Mouse (Mus musculus) retina, postnatal 1 day (tissue): ENCODE measurements around the gene Map2.

Experiments used
- DNase-seq: peaks from one replicate; pipeline ENCODE4 v3.0.0-alpha.2; 2012

Gene Map2

DNA sequence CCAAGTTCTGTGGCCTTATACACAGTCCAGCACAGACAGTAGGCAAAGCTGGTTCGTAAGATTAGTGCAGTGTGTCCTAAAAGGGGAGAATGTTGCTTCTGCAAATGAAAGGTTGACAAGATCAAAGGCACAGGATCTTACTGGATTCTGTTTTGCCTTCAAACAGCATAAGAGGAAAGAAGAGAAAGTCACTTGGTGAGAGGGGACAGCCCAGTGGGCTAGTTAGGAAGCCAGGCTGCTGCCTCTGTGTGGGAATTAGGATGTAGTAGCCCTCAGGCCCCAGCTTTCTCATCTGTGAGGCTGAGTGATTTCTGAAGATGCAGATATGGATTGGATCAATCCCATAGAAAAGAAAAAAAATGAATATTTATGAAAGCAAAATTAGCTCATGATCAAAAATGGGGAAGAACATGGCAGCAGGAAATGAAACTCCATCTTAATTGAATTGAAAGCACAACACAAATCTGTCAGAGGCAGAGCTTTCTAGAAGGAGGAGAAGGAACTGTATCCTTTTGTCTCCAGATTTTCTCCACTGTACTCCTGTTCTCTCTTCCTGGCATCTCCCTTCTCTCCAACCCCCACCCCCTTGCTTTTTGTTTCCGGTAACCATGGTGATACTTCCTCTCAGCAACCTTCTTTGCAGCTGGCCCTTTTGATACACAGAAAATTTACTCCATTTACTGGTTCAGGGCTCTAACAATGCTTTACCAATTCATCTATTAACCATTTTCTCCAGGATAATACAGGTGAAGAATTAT lies 145.5 kb downstream of the Map2 start:
- DNase-seq: peak; percentile 70

- no peak for DNase-seq
Observed at GRCm38 (mm10) chr1:66321136-66321502, 146.0 kb downstream of the Map2 start.

DNA sequence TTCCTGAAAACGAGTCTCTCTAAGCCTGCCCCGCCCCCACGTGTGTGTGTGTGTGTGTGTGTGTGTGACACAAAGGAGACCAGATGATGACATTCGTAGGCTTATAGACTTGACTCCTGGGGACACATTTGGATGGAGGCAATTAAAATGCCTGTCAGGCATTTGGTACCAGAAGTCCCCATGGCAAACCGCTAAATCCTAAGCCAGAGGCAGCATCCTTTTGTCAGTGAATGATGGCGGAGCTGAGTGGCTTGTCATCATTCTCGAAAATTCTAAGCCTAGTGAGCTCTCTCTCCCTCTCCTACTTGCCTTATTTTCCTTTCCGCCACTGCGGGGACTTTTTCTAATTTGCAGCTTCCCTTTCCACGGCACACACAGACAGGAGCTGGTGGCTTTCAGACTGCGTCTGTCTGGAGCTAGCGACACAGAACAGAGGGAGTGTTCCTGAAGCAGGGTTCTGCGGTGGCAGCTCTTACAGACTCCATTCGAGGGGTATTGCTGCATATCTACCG lies 146.6 kb downstream of the Map2 start:
- peak; percentile 79 for DNase-seq

DNA sequence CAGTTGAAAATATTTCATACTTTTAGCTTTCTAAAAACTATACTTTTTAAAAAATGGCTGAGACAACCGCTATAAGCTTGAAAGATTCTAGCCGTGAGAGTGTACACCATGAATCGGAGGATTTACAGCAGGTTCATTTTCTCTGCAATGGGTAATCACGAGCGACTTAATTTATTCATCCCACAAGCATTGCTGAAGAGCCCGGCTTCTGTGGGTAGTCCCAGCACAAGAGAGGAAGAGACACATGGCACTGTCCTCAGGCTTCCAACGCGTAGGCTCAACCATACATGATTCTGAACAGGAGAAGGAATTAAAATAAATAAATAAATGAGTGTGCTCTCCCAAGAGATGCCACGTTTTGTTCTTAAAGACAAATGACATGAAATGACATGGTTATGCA lies 148.4 kb downstream of the Map2 start:
- DNase-seq: peak; percentile 44

- DNase-seq: no peak
Observed at GRCm38 (mm10) chr1:66324951-66325350, 149.9 kb downstream of the Map2 start.

DNA sequence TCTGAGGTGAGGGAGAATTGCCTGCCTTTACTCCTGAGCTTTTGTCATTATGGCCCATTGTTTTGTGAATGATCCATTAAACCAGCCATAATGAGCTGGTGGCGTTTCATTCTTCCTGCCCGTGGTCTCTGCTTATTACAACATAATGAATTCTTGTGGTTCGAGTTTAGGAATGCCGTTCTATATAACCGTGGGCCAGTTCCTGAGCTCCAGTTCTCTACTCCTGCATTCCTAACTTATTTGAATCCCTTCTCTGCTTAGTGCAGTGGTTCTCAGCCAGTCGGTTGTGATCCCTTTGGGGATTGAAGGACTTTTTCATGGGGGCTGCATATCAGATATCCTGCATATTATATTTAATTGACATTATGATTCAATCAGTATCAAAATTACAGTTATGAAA lies 153.9 kb downstream of the Map2 start:
- no peak for DNase-seq

- DNase-seq: no peak
Observed at GRCm38 (mm10) chr1:66329534-66329933, 154.5 kb downstream of the Map2 start.

GRCm38 (mm10) chr1:66335724-66336284 lies 160.7 kb downstream of the Map2 start:
- peak; percentile 55 for DNase-seq

- no peak for DNase-seq
Observed at GRCm38 (mm10) chr1:66339213-66339612, 164.1 kb downstream of the Map2 start.

GRCm38 (mm10) chr1:66348404-66349165 lies 173.5 kb downstream of the Map2 start:
- DNase-seq: no peak

DNA sequence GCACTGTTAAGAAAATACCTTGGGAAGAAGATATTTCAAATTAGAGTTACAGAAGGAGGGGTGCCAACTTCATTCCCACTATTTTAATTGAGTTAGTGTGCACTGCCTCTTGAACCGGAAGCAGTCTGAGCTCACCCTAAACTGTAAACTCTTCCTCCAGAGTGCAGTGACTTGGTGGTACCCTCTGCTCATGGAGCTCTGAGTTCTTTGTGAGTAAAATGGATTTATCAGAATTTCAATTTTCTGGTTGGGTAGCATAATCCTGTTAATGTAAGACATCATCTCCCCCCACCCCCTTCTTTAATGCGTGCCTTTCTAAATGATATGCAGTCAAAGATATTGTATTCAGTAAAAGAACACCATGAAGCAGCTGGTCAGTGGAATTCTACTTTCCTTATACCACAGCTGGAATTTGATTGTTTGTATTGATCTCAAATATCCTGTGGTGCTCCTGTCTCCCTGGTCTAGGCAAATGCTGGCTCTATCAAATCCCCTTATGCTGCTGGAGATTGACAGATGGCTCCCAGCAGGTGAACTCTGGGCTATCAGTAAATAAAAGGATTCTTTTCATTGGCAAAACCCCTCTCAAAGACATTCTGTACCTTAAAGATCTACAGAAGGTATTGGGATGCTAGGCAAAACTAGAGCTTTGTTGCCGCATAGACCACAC lies 174.2 kb downstream of the Map2 start:
- DNase-seq: no peak

DNA sequence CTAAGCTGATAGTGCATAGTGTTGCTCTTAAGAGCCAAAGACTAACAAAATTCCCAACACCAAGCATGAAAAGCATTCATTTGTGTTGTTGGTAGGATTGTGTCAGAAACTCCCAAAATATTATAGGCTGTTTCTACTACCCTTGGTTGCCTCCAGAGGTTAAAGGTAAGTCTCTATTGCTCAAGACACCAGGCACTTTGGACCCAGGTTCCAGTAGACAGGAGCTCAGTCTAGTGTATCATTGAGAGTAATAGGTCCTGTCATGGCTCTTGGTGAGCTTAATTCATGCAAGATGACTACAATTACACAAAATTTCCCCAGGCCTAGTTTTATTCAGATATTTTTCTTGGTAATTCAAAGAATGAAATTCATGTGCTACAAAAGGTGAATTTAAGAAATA lies 176.3 kb downstream of the Map2 start:
- DNase-seq: no peak

DNA sequence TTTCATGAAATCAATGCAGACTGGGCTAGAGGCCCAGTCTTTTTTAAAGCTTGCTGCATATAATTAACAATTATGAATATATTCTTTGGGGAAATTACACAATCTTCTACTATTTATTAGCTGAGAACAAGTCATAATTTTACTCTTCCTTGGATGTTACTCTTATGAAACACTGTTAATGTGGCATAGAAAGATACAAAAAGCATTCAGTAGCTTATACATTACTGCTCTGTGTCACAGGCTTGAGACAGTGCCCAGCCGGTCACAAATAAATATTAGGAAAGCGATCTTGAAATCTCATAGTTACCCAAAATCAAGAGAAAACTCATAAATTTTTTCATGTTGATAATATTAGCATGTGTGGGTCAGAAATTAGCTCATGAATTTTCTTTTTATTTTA lies 186.7 kb downstream of the Map2 start:
- DNase-seq: no peak

- peak; percentile 4 for DNase-seq
Observed at GRCm38 (mm10) chr1:66363285-66363684, 188.2 kb downstream of the Map2 start.

- DNase-seq: peak; percentile 73
Observed at GRCm38 (mm10) chr1:66364386-66364785, 189.3 kb downstream of the Map2 start.

DNA sequence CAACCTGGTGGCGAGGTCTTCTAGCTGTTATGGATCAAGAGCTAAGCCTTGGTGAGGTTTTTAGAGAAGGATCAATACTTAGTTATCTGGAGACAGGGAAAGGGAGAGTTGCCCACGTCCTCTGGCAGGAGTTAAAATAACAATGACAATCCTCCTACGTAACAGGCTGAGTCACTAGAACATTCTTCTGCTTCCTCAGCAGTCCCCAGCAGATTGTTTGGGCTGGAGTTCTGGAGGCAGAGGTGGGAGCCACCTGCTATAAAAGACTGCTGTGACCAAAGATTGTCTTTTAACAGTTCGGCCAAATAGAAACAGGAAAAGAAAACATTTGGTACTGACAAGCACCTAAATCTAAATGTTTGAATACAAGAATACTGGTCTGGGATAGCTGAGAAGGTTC lies 190.5 kb downstream of the Map2 start:
- DNase-seq: no peak

- DNase-seq: no peak
Observed at GRCm38 (mm10) chr1:66369486-66369885, 194.4 kb downstream of the Map2 start.

DNA sequence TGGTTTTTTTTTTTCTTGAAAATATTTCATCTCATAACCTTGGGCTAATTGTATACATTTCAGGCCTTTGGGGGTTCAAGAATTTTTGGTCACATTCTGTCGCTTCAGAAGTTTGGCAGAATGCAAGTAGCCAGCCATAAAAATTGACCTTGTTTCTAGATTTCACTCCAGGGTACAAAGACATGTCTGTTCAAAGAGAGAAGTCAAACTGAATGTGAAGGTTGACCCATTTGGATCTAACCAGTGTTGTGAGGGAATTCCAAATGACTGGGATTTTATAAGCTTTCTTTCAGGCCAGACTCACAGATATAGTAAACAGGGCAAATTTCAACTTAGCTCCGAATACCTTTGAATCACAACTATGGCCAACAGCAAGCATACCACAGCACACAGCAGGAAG lies 196.3 kb downstream of the Map2 start:
- DNase-seq: peak; percentile 87

- DNase-seq: no peak
Observed at GRCm38 (mm10) chr1:66386321-66386720, 211.2 kb downstream of the Map2 start.

DNA sequence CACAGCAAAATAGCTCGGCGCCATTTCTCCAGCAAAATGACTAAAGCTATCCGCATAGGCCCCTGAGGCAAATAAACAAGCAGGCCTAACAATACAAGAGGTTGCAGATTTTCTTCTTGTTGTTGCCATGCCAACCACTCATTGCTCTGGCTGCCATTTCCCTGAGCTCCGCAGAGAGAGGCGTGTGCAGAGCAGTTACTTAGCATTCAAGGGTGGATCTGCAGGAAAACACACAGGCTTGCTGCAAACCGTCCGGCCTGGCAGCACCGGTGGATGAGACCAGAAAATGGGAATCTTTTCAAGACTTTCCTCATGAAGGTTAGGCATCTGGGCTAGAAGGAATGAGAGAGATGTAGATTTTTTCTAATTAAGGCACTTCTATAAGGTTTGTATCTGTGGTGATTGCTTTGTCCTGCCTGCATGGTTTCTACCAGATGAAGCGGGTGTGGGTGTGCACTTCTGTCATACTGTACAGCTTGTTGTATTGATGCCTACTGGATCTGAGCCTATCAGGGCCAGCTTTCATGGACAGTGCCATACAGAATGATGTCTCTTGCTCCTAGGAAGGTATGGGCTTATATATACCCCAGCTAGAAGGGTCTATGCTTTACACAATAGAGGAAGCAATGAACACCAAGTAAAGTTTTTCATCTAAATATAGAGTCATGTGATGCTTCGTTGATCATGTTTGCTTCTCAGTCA lies 211.8 kb downstream of the Map2 start:
- DNase-seq: peak; percentile 72

DNA sequence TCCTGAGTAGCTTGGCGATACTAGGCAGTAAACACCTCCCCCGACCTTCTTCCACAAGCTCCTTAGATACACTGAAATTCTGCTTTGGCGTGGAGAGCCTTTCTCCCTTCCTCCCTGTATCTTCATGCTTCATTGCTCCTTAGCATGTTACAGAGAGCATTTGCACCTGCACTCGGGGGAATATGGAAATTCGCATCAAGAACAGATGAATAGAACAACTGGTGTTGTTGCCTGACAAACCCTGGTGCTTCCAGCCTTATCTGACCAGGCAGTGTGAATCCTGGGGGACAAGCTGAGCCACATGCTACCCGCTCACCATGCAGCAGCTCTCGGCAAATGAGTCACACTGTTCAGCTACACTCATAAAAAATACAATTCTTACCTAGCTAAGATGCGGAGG lies 213.5 kb downstream of the Map2 start:
- peak; percentile 63 for DNase-seq

GRCm38 (mm10) chr1:66394944-66395637 lies 220.0 kb downstream of the Map2 start:
- DNase-seq: peak; percentile 24
